Mouse (Mus musculus) ES-Bruce4 (cell line): ENCODE measurements around the gene Cfap58. TPM values are rescaled to one million over a fixed set of nuclear protein-coding genes. Genes with fewer than 3 reads are reported as not detected.

Source experiments
- H3K27ac ChIP-seq: 2 replicates; pipeline ENCODE4 v1.5.1; 2012; ENCODE audit warnings: low read length, inconsistent platforms; ENCODE audit not compliant: insufficient read depth
- H3K27me3 ChIP-seq: 2 replicates; pipeline ENCODE4 v1.6.1; 2012; ENCODE audit warnings: mild to moderate bottlenecking, low read length, inconsistent platforms; ENCODE audit not compliant: control insufficient read depth, poor library complexity, insufficient read depth, severe bottlenecking
- H3K36me3 ChIP-seq: 2 replicates; pipeline ENCODE4 v1.6.1; 2012; ENCODE audit warnings: inconsistent platforms, mild to moderate bottlenecking, low read length, moderate library complexity; ENCODE audit not compliant: control insufficient read depth, poor library complexity, insufficient read depth, severe bottlenecking
- H3K4me1 ChIP-seq: one replicate; pipeline ENCODE4 v1.8.1; 2011; ENCODE audit warnings: low read length; ENCODE audit not compliant: control insufficient read depth, insufficient read depth
- H3K4me3 ChIP-seq: 2 replicates; pipeline ENCODE4 v1.5.1; 2011; ENCODE audit warnings: low read depth, mild to moderate bottlenecking, low read length
- H3K9ac ChIP-seq: 2 replicates; pipeline ENCODE4 v1.6.1; 2012; ENCODE audit warnings: low read depth, mild to moderate bottlenecking, inconsistent platforms; ENCODE audit not compliant: poor library complexity, severe bottlenecking
- H3K9me3 ChIP-seq: replicated peaks from 2 replicates; pipeline ENCODE4 v1.6.1; 2012; ENCODE audit warnings: mild to moderate bottlenecking, low read length, inconsistent platforms; ENCODE audit not compliant: control insufficient read depth, poor library complexity, insufficient read depth, severe bottlenecking
- CTCF ChIP-seq: IDR thresholded peaks from one replicate; pipeline ENCODE4 v1.8.1; 2011; ENCODE audit warnings: low read depth, low read length
- EP300 ChIP-seq: IDR thresholded peaks from 2 replicates; pipeline ENCODE4 v1.6.1; 2011; ENCODE audit warnings: low read depth, low read length; ENCODE audit not compliant: insufficient read depth
- POLR2A ChIP-seq: IDR thresholded peaks from one replicate; pipeline ENCODE4 v1.8.1; 2011; ENCODE audit warnings: low read length; ENCODE audit not compliant: insufficient read depth
- polyA plus RNA-seq: library from polyadenylated mRNA; stranded (reverse); fragments of >200 nt; gene quantifications from 2 replicates; pipeline ENCODE4 v1.2.4, GENCODE M21; 2011; ENCODE audit warnings: low read depth; ENCODE audit not compliant: missing spikeins, insufficient read depth, insufficient read length

Cfap58 gene
- polyA plus RNA-seq, 1 experiment, result not detected

DNA sequence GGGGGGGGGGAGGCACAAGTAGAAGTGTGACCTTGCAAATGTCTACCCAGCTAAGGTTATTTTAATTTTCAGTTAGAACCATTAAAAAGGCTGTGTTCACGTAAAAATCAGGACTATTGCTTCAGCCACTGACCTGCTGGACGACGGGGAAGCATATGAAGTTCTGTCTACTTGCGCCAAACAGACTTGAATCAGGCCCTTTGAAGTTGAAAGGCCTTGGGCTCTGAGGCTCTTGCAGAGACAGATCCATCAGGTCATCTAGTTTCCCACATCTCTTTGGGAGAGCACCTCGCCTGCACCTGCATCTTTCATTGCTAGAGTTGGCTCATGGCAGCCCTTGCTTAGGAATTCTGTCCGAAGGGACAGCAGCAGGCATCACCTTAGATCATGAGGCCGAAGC lies 24.1 kb upstream of the Cfap58 start:
- Histone ChIP-seq H3K9ac (no peak overlapping the region), H3K36me3 (no peaks in the 10 kb centered on the region), H3K9me3 (no peaks in the 10 kb centered on the region), H3K27me3 (no peaks in the 10 kb centered on the region), H3K4me3 (no peak overlapping the region), H3K4me1 (peaks cover 4% of the 10 kb centered on the region), H3K27ac (no peak overlapping the region)
- TF ChIP-seq EP300, result no peak

DNA sequence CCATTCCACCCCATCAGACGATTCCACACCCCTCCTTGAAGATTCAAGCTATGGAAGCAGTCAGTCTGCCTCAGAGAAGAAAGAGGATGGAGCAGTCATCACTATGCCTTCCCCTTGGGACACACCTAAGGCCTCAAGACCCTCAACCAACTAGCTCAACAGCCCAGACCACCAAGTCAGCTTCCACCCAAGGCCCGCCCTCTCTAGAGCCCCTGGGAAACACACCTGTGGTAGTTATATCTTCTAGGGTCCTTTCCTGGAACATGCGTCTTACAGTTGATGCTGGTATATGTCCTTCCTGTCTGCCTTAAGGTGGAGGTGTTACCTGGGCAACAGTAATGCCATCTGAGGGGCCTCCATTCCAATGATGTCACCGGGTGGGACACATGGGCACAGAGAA lies 23.3 kb upstream of the Cfap58 start:
- TF ChIP-seq CTCF (no peak), EP300 (no peak), POLR2A (no peak)
- H3K4me3 ChIP-seq, result no peak overlapping the region

DNA sequence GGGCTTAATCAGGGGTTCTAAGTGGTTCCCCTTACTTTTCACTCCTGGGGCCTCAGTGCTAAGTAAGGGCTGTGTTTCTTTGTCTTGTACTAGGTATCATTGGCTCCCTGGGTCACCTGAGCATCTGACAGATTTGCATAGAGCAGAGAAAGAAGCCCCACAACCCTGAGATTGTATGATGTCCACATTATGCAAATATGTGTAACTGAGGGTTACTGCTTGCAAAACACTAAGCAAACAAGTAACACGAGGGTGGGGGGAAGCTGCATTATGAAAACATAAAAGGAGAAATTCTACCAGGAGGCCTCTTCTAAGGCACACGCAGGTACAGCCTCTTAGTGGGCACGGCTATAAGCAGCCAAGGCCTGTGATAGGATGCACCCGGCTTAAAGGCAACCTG lies 22.2 kb upstream of the Cfap58 start:
- Histone ChIP-seq H3K27ac (no peak overlapping the region), H3K36me3 (no peaks in the 10 kb centered on the region), H3K9ac (no peak overlapping the region), H3K4me3 (no peak overlapping the region), H3K9me3 (no peaks in the 10 kb centered on the region), H3K27me3 (no peaks in the 10 kb centered on the region; the same call in 1 of the 2 replicates), H3K4me1 (no peaks in the 10 kb centered on the region)
- TF ChIP-seq EP300 (no peak), POLR2A (no peak), CTCF (no peak)

More for the DNA sequence above, 23.3 kb upstream of the Cfap58 start:
- Histone ChIP-seq H3K27me3 (no peaks in the 10 kb centered on the region; the same call in 1 of the 2 replicates), H3K27ac (no peak overlapping the region), H3K36me3 (no peaks in the 10 kb centered on the region), H3K4me1 (no peaks in the 10 kb centered on the region), H3K9me3 (no peaks in the 10 kb centered on the region), H3K9ac (no peak overlapping the region)

DNA sequence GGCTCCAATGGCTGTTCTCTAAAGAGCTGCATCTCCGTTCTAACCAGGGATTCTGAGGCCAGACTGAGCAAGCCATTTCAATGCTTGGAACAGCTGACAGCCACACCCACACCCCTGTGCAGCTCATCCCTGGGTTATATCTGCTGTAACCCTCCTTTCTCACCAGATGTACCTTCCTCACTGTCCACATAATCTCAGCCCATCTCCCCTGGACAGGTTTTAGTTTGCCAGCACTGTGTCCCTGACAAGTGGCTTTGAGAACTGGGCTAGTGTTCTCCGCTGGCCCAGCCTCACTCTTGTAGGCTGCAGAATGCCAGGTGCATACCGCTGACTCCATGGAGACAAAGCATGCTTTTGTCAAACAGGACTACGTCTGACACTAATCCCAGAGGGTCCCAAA lies 20.1 kb upstream of the Cfap58 start:
- H3K9ac ChIP-seq, result no peak overlapping the region
- H3K9me3 ChIP-seq, result no peaks in the 10 kb centered on the region
- no peak for TF ChIP-seq EP300
- TF ChIP-seq POLR2A, result no peak
- no peak for TF ChIP-seq CTCF
- no peak overlapping the region for H3K4me3 ChIP-seq
- no peaks in the 10 kb centered on the region; the same call in 1 of the 2 replicates for H3K27me3 ChIP-seq
- H3K27ac ChIP-seq, result no peak overlapping the region
- H3K4me1 ChIP-seq, result no peaks in the 10 kb centered on the region
- no peaks in the 10 kb centered on the region for H3K36me3 ChIP-seq

DNA sequence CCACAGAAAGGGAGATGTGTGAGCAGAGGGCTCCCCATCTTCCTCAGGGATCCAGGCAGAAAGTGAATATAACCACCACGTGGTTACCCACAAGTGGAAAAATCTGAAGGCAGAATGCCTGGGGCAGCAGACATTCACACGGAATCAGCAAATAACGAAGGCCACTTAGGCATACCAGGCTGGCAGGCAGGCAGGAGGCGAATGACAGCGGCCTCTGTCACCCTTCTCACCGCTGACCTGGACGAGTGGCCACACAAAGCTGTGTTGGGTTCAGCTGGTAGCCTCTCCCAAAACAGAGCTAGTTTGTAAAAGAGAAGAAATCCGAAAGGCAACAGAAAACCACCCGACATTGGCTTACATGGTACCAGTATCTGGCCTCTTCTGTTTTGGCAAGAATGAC lies 19.5 kb upstream of the Cfap58 start:
- Histone ChIP-seq H3K4me1 (no peaks in the 10 kb centered on the region), H3K36me3 (no peaks in the 10 kb centered on the region), H3K27ac (no peak overlapping the region), H3K27me3 (no peaks in the 10 kb centered on the region; the same call in 1 of the 2 replicates), H3K9ac (no peak overlapping the region), H3K9me3 (no peaks in the 10 kb centered on the region), H3K4me3 (no peak overlapping the region)
- no peak for TF ChIP-seq POLR2A

DNA sequence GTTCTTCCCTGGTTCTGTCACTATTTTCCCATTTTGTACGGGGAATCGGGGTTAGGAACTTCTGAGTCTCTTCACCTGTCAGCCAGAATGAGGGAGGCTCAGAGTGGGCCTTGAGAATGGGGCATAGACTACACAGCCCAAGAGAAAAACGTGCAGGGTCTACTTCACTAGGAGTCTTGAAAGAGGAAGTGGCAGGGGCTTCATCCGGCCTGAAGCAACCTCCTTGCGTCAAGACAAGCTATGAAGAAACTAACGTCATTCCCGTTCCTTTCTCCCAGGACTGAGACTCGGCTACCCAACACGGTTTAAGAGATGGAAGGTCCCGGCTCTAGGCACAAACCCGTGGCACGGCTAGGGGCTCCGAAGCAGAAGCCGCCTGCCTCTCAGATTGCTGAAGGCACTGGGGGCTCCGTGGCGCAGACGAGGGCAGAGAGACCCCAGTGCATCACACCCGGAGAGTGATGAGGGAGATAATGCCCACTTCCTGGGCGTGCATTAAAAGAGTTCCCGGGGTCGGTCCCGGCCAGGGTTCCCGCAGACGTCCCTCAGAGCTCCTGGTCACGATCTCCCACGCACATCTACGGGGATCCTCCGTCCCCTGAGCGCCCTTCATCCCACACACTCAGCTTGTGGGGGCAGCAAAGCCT lies 18.9 kb upstream of the Cfap58 start:
- TF ChIP-seq EP300 (no peak), CTCF (no peak), POLR2A (no peak)
- H3K4me3 ChIP-seq, result peak overlapping the region; percentile 86
- no peaks in the 10 kb centered on the region for H3K36me3 ChIP-seq
- no peak overlapping the region for H3K27ac ChIP-seq
- no peaks in the 10 kb centered on the region for H3K9me3 ChIP-seq
- H3K9ac ChIP-seq, result peak overlapping the region; percentile 59
- no peaks in the 10 kb centered on the region; the same call in 1 of the 2 replicates for H3K27me3 ChIP-seq
- no peaks in the 10 kb centered on the region for H3K4me1 ChIP-seq
